9 mouse cellular contexts compared by ENCODE assay signal in the genomic region with DNA sequence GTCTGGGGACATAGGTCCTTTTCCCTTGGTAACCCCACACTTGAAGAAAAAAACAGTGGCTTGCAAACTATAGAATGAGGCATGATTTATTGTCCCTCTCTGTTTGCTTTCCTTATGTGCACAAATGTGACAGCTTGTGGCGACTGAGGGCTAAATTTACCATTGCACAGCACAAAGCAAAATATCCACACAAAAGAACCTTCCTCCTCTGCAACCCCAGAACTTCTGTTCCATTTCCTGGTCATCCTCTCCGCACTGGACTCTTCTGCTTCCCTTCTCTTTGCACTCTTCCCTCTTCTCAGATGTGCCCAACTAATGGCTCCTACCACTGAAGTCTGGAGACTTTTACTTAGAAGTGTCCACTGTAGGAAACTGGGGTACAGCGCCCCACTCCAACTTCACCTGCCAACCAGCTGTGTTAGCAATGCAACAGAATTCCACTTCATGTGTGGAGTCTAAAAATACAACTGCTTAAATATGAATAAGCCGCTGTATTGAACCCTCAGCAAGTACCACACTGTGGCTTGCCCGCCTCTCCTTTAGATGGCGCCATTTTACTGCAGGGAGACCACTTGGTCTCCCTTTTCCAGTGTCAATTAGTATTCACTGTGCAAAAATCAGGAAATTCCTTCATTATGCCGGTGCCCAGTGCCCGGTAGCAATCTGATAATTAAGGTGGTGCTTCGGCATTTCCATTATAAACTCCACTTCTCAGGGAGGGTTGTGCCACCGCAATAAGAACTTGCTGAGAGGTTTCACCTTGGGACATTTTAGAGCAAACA.
A peak's percentile ranks its signal among the peaks of the same experiment; 100 is the strongest.
DNase-seq lines count a peak whose midpoint lies in the region; ATAC-seq lines count a peak whose summit lies in the region.
"Had no signal": no experiment of that assay in that cellular context is flagged by ENCODE, and none has a peak within 500 bp of the region (broad histone marks: within the 10 kb centered on the region; RNA-seq: fewer than 3 reads in every experiment).

No protein-coding gene starts in this region.

- H3K27me3 ChIP-seq in forebrain, embryonic 14.5 days (replicated peaks; ENCODE audit: control insufficient read depth, insufficient read depth, low read length) = no peaks in the 10 kb centered on the region
- H3K27me3 ChIP-seq: limb, embryonic 12.5 days had no signal

- no peak overlapping the region for H3K4me2 ChIP-seq in forebrain, embryonic 14.5 days (ENCODE audit: low read length)
- H3K4me2 ChIP-seq: limb, embryonic 12.5 days had no signal

- H3K4me3 ChIP-seq in forebrain, embryonic 14.5 days (ENCODE audit: low read depth, low read length) = no peak overlapping the region
- H3K4me3 ChIP-seq: limb, embryonic 12.5 days had no signal

- H3K36me3 ChIP-seq in forebrain, embryonic 14.5 days (ENCODE audit: control insufficient read depth, insufficient read depth, low read length) = no peaks in the 10 kb centered on the region
- H3K36me3 ChIP-seq: limb, embryonic 12.5 days had no signal

- ATAC-seq in forebrain, embryonic 14.5 days = no peak

- H3K9ac ChIP-seq in forebrain, embryonic 14.5 days (ENCODE audit: low read length) = no peak overlapping the region
- H3K9ac ChIP-seq: limb, embryonic 12.5 days had no signal

- 22% methylated on average over 10 of the region's 10 CpGs for WGBS in forebrain, embryonic 14.5 days

- no peaks in the 10 kb centered on the region for H3K4me1 ChIP-seq in forebrain, embryonic 14.5 days (ENCODE audit: control insufficient read depth, insufficient read depth, low read length)
- H3K4me1 ChIP-seq: limb, embryonic 12.5 days had no signal

- H3K9me3 ChIP-seq in forebrain, embryonic 14.5 days (replicated peaks; ENCODE audit: control insufficient read depth, low read length) = no peaks in the 10 kb centered on the region
- H3K9me3 ChIP-seq: limb, embryonic 12.5 days had no signal

- DNase-seq in heart, postnatal 4 days = peak; percentile 22
- no peak for DNase-seq in heart, adult 11 months
- DNase-seq in R1 (ENCODE audit: low read depth, low spot score) = peak; percentile 5
- DNase-seq in forebrain, embryonic 14.5 days (ENCODE audit: low spot score) = peak; percentile 70
- peak; percentile 24 to 56 for DNase-seq in lung, adult 18-20 months
- peak; percentile 9 for DNase-seq in right cerebral cortex, adult 18-20 months
- DNase-seq in gastrocnemius, postnatal 10 days = no peak
- no peak for DNase-seq in cerebellum, adult 11 months

- H3K27ac ChIP-seq in forebrain, embryonic 14.5 days (ENCODE audit: low read depth, low read length) = no peak overlapping the region
- H3K27ac ChIP-seq: limb, embryonic 12.5 days had no signal

Comparison
In these comparisons a context has a peak if more than half of its experiments do, and no peak if none do; other contexts are left out.
1. DNase-seq: peak in heart, postnatal 4 days (single experiment), R1 (single experiment), forebrain, embryonic 14.5 days (single experiment), lung, adult 18-20 months (2 of 2) and right cerebral cortex, adult 18-20 months (single experiment); none in heart, adult 11 months (single experiment), gastrocnemius, postnatal 10 days (single experiment) and cerebellum, adult 11 months (single experiment).